Mouse (Mus musculus): ENCODE measurements around the gene Klk6. TPM values are rescaled to one million over a fixed set of nuclear protein-coding genes. Genes with fewer than 3 reads are reported as not detected.

Gene Klk6
- total RNA-seq (2015; ENCODE audit: low replicate concordance) (not detected in 2 replicates), total RNA-seq (2017; ENCODE audit: low replicate concordance) (not detected in 2 replicates)

DNA sequence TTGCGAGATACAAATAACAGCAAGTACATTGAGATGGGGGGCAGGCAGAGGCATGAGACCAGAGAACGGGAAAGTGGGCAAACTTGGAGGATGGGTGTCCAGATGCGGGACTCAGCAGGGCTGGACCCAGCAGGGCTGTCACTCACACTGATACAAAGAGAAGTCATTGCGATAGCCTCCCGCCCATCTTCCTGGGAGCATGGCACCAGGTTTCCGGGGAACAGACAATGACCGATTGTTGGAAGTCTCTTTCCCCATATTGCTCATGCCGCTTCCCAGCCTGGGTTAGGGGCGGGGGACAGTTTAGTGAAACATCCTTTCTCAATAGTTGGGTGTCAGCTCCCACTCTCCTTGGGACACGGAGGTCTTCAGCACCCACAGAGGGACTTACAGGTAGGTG, at the start of gene Klk6:
TSS of gene Klk6 (plus strand) at position 301 of the 400 bp plus-strand sequence.
- ATAC-seq (replicated peaks; ENCODE audit: low FRiP score, poor library complexity, severe bottlenecking) = no peak

DNA sequence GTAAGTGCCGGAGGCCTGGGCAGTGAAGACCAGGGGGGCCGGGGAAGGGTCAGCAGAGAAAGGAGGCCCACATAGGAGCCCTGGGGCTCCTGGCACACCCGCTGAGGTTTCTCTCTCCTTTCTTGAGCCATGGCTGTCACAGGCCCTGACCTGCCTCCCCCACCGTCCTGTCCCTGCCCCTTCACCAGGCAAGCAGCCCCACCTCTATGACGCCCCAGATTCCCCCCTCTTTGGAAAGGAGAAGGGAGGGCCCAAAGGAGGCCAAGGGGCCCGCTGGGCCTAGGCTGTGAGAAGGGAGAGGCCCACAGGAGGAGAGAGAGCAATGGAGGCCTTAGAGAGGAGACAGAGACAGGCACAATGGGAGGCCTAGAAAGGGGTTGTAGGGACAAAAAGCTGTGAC, 49.5 kb upstream of the Klk6 start:
- no peak for ATAC-seq (replicated peaks; ENCODE audit: low FRiP score, poor library complexity, severe bottlenecking)

- no peak for ATAC-seq (replicated peaks; ENCODE audit: low FRiP score, poor library complexity, severe bottlenecking)
Measured at GRCm38 (mm10) chr7:43775311-43776057, 48.8 kb upstream of the Klk6 start.

DNA sequence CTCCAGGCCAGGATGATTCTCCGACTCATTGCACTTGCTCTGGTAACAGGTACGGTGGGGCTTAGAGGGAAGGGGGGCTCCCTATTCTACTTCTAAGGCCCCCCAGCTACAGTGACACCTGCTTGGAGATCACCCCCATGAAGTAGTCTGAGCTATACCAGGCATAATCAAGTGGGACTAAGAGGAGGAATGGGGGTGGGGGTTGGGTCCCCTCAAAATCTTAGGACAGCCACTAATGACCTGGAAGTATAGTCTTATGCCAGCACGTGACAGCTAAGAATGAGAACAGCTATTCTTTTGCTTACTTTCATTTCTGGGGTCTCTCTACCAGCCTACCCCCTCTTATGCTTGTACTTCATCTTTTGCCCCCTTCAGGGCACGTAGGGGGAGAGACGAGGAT, 47.8 kb upstream of the Klk6 start:
- ATAC-seq (replicated peaks; ENCODE audit: low FRiP score, poor library complexity, severe bottlenecking) = no peak

GRCm38 (mm10) chr7:43777423-43777822, 46.9 kb upstream of the Klk6 start:
- ATAC-seq (replicated peaks; ENCODE audit: low FRiP score, poor library complexity, severe bottlenecking) = no peak

DNA sequence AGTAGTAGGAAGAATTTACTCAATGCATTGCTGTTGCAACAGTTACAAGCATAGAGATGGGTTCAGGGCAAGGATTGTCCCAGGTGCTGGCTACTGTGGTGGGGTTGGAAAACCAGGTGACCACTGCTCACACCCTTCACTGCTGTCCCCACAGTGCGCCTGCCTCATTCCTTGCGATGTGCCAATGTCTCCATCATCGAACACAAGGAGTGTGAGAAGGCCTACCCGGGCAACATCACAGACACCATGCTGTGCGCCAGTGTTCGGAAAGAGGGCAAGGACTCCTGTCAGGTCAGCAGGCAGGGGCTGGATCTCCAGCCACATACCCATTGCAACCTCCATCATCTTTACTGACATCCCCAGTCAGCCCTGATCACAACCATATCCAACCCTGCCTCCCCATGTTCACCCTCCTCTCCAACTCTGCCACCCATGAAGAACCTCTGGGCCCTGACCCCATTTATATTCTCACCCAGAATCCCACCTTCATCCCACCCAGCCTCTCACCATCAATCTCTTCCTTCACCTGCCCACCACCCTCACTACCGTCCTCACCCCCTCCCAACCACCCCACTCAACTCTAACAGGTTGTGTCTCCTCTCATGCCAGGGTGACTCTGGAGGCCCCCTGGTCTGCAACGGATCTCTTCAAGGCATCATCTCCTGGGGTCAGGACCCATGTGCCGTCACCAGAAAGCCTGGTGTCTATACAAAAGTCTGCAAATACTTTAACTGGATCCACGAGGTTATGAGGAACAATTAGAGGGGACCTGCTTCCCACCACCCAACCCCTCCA, 45.9 kb upstream of the Klk6 start:
- ATAC-seq (replicated peaks; ENCODE audit: low FRiP score, poor library complexity, severe bottlenecking) = no peak

DNA sequence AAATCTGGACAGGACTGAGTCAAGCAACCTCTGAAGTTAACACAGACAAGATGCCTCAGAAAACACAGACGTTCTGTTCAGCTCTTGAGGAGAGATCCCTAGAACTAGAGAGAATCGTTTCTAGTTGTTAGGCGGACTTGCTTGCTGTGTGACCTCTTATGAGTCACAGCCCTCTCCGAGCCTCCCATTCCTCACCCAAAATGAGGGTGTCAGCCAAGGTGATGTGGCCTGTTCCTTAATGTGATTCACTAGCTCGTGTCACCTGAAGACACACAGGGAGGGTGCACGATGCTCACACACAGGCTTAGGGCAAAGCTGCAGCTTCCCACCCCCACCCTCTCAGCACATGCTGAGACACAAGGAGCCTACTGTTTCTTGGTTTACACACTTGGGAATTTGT, 44.1 kb upstream of the Klk6 start:
- no peak for ATAC-seq (replicated peaks; ENCODE audit: low FRiP score, poor library complexity, severe bottlenecking)

DNA sequence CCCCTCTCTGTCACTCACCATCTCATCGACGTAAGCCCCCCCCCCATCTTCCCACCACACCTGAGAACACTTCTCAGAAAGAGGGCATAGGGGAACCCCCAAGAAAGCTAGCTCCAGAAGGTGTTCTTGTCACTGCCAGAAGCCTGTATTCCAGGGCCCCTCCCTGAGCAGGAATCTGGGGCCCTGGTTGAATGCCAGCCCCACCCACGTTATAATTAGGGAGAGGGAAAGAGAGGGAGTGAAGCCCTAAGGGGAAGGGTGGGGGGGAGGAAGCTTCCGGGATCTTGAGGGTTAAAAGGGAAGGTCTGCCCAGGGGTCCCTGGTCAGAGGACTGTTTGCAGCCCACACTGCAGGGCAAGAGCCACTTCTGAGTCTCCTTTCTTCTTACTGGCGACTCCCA, 43.6 kb upstream of the Klk6 start, which contains the start of gene Klk10:
TSS of gene Klk10 (plus strand) at position 290 of the 400 bp plus-strand sequence.
- ATAC-seq (replicated peaks; ENCODE audit: low FRiP score, poor library complexity, severe bottlenecking) = no peak

DNA sequence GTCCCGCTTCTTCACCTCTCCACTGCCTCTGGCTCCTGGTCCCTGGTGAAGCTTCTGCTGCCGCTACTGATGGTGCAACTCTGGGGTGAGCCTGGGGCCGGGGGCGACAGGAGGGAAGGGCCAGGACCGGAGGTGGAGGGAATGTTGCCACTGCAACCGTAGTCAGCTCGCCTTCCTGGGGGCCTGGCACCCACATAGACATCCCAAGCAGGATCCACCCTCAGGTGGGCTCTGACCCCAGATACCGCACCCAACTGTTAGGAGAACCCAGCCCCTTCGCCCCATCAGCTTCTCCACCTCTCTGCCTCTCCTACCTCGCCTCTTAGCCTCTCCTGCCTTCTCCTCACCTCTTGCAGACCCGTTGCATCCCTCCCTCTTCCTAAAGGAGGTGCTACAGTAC, 42.8 kb upstream of the Klk6 start:
- no peak for ATAC-seq (replicated peaks; ENCODE audit: low FRiP score, poor library complexity, severe bottlenecking)

- ATAC-seq (replicated peaks; ENCODE audit: low FRiP score, poor library complexity, severe bottlenecking) = no peak
Measured at GRCm38 (mm10) chr7:43782275-43783265, 41.7 kb upstream of the Klk6 start.

- no peak for ATAC-seq (replicated peaks; ENCODE audit: low FRiP score, poor library complexity, severe bottlenecking)
Measured at GRCm38 (mm10) chr7:43785286-43785685, 39.0 kb upstream of the Klk6 start.

GRCm38 (mm10) chr7:43788096-43788495, 36.2 kb upstream of the Klk6 start:
- ATAC-seq (replicated peaks; ENCODE audit: low FRiP score, poor library complexity, severe bottlenecking) = no peak

- ATAC-seq (replicated peaks; ENCODE audit: low FRiP score, poor library complexity, severe bottlenecking) = no peak
Measured at GRCm38 (mm10) chr7:43789295-43789694, 35.0 kb upstream of the Klk6 start.

- ATAC-seq (replicated peaks; ENCODE audit: low FRiP score, poor library complexity, severe bottlenecking) = no peak
Measured at GRCm38 (mm10) chr7:43791591-43791990, 32.7 kb upstream of the Klk6 start, which contains the start of gene Klk9. TSS of gene Klk9 (plus strand) at chr7:43791891.

GRCm38 (mm10) chr7:43796355-43796754, 27.9 kb upstream of the Klk6 start:
- no peak for ATAC-seq (replicated peaks; ENCODE audit: low FRiP score, poor library complexity, severe bottlenecking)

GRCm38 (mm10) chr7:43797333-43797769, 26.9 kb upstream of the Klk6 start, which contains the start of gene Klk8:
TSS of gene Klk8 (plus strand) at chr7:43797577.
- ATAC-seq (replicated peaks; ENCODE audit: low FRiP score, poor library complexity, severe bottlenecking) = no peak

- ATAC-seq (replicated peaks; ENCODE audit: low FRiP score, poor library complexity, severe bottlenecking) = no peak
Measured at GRCm38 (mm10) chr7:43797844-43798462, 26.3 kb upstream of the Klk6 start.

- ATAC-seq (replicated peaks; ENCODE audit: low FRiP score, poor library complexity, severe bottlenecking) = no peak
Measured at GRCm38 (mm10) chr7:43799876-43800275, 24.4 kb upstream of the Klk6 start.

- ATAC-seq (replicated peaks; ENCODE audit: low FRiP score, poor library complexity, severe bottlenecking) = no peak
Measured at GRCm38 (mm10) chr7:43810994-43811393, 13.3 kb upstream of the Klk6 start, which contains the start of gene Klk7. TSS of gene Klk7 (plus strand) at chr7:43811294.

All from erythroblast, adult 5-6 weeks (primary cell).